Mouse (Mus musculus) C2C12 (cell line): ENCODE data around the gene Shf. TPM values are rescaled to one million over a fixed set of nuclear protein-coding genes. Genes with fewer than 3 reads are reported as not detected.
"Not testable (repeated sequence)": the region's sequence is repeated elsewhere in the genome, so short reads cannot be mapped to it uniquely, and the experiment has no call there.

Experiments used
- H3K27me3 ChIP-seq: one replicate; pipeline ENCODE4 v1.6.1; 2011; ENCODE audit not compliant: control insufficient read depth, insufficient read depth, insufficient read length
- H3K36me3 ChIP-seq: one replicate; pipeline ENCODE4 v1.6.1; 2011; ENCODE audit not compliant: control insufficient read depth, insufficient read depth
- H3K4me3 ChIP-seq: one replicate; pipeline ENCODE4 v1.5.1; 2011; ENCODE audit warnings: mild to moderate bottlenecking, control low read depth; ENCODE audit not compliant: poor library complexity, insufficient read depth, severe bottlenecking
- H3K79me2 ChIP-seq: one replicate; pipeline ENCODE4 v1.6.1; 2011; ENCODE audit not compliant: control insufficient read depth, insufficient read depth
- H3K79me3 ChIP-seq: one replicate; pipeline ENCODE4 v1.6.1; 2011; ENCODE audit warnings: low read depth, control low read depth
- H3ac ChIP-seq: one replicate; pipeline ENCODE3; 2011; ENCODE audit warnings: low read depth; ENCODE audit not compliant: control insufficient read depth, insufficient read length
- CEBPB ChIP-seq: IDR thresholded peaks from one replicate; pipeline ENCODE4 v1.6.1; 2011; ENCODE audit warnings: low read depth, mild to moderate bottlenecking, control low read depth, moderate library complexity
- CTCF ChIP-seq: IDR thresholded peaks from one replicate; pipeline ENCODE4 v1.5.1; 2011; ENCODE audit not compliant: control insufficient read depth, insufficient read depth, insufficient read length
- FOSL1 ChIP-seq: IDR thresholded peaks from one replicate; pipeline ENCODE4 v1.8.0; 2011; ENCODE audit warnings: mild to moderate bottlenecking, low read length; ENCODE audit not compliant: poor library complexity, insufficient read depth, severe bottlenecking
- MAX ChIP-seq: IDR thresholded peaks from one replicate; pipeline ENCODE4 v1.6.1; 2011; ENCODE audit warnings: mild to moderate bottlenecking, control low read depth
- MYOD1 ChIP-seq: IDR thresholded peaks from one replicate; pipeline ENCODE4 v1.6.1; 2011; ENCODE audit warnings: low read depth; ENCODE audit not compliant: control insufficient read depth, insufficient read length
- MYOG ChIP-seq: IDR thresholded peaks from one replicate; pipeline ENCODE4 v1.6.1; 2011; ENCODE audit not compliant: control insufficient read depth, insufficient read length; ENCODE audit errors: extremely low read depth
- USF1 ChIP-seq: IDR thresholded peaks from one replicate; pipeline ENCODE4 v1.6.1; 2011; ENCODE audit warnings: low read depth, mild to moderate bottlenecking, control low read depth, moderate library complexity
- long read RNA-seq, 2 experiments: library from polyadenylated mRNA; unstranded; transcript quantifications; one replicate each; pipeline ENCODE4 v2.0.0; 2019 to 2020
- polyA plus RNA-seq: library from polyadenylated mRNA; unstranded; fragments of >200 nt; fragmentation: generic; extraction: Trizol; gene quantifications from one replicate; pipeline ENCODE4 v1.2.1, GENCODE M21; 2012; ENCODE audit warnings: missing spikeins

The Shf gene
- 38.7 TPM for polyA plus RNA-seq
- long read RNA-seq, experiment 1, partial matches to known transcripts, result 3 of 4 reads
- long read RNA-seq, experiment 1, other reads (novel, unspliced or antisense), result 1 of 4 reads
- long read RNA-seq, experiment 2, partial matches to known transcripts, result 0 of 1 reads
- long read RNA-seq, experiment 2, other reads (novel, unspliced or antisense), result 1 of 1 reads

DNA sequence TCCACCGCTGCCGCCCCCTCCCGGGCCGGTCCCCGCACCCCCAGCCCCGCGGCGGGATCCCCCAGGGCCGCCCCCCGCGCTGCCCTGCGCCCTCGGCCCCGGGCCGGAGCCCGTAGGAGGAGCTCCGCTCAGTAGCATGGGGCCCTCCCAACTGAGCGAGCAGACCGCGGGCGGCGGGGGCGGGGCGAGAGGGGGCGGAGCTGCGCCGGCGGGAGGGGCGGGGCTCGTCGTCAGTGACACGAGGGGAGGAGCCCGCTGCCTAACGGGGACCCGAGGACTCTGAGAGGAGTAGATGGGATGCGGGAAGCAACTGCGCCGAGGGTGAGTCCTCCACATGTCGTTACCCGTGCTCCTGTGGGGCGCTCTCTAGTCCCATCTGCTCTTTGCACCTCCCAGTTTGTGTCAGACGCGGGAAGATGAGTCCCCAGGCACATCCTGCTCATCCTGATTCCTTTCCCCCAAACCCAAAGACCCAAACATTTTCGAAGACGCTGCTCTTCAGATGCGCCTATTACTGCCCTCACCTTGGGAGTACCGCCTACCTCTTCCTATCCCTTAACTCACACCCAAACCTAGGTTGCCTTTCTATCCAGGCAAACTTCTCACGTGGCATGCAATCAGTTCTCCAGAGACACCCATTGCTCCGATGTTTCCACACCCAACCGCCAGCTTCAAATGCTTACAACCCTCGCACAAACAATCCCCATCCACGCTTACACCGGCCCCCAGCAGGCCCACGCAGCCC, at the start of gene Shf:
TSS of gene Shf (minus strand) at position 168 of the 745 bp plus-strand sequence.
- H3K79me2 ChIP-seq, result peaks cover 45% of the 10 kb centered on the region
- peaks cover 11% of the 10 kb centered on the region for H3K36me3 ChIP-seq
- TF ChIP-seq MYOG, result no peak
- peak; percentile 48 for TF ChIP-seq MAX
- H3K27me3 ChIP-seq, result no peaks in the 10 kb centered on the region
- peak within 1 kb of the TSS; percentile 74 for H3K4me3 ChIP-seq
- peaks cover 29% of the 10 kb centered on the region for H3K79me3 ChIP-seq
- peak within 1 kb of the TSS; percentile 92 for H3ac ChIP-seq

DNA sequence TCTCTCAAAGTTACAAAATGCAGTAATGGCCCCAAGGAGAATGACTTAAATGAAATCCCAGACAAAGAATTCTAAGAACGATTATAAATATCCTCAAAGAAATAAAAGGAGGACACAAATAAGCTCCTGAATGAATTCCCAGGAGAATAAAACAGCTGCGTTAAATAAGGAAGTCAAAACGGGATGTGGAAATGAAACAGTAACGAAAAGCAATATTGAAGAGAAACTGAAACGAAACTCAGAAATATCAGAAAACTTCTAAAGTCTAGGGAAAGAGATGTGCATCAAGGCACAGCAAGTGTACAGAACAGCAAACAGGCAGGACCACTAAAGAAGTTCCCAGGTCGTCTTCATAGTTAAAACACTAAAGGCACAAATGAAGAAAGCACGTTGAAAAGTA, 40.0 kb upstream of the Shf start:
- Histone ChIP-seq H3K36me3 (no peaks in the 10 kb centered on the region), H3K27me3 (no peaks in the 10 kb centered on the region), H3K4me3 (no peak overlapping the region), H3K79me3 (no peaks in the 10 kb centered on the region), H3ac (no peak overlapping the region), H3K79me2 (no peaks in the 10 kb centered on the region)
- TF ChIP-seq MAX, result no peak
- TF ChIP-seq CEBPB, result no peak
- no peak for TF ChIP-seq MYOD1
- TF ChIP-seq USF1, result no peak
- TF ChIP-seq CTCF, result no peak
- TF ChIP-seq FOSL1, result no peak
- TF ChIP-seq MYOG, result no peak

DNA sequence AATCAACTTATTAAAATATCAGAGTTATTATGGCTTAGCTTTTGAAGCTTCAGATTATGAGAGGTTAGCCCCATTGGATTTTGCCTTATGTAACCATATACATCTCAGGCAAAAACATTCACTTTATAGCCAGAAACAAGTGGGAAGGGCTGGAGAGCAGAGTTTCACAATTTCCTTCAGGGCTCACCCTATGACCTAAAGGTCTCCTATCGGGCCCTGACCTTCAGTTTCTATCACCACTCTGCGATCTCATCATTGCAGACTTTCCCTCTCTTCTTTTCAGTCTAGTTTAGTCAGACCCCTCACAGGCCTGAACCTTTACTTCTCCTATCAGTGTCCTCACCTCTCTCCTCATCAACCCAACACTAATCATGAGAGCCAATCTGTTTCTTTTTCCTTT, 38.6 kb upstream of the Shf start:
- TF ChIP-seq CTCF (no peak), USF1 (no peak), MYOD1 (no peak), CEBPB (no peak)
- Histone ChIP-seq H3K4me3 (no peak overlapping the region), H3K27me3 (no peaks in the 10 kb centered on the region), H3K36me3 (no peaks in the 10 kb centered on the region), H3ac (no peak overlapping the region), H3K79me2 (no peaks in the 10 kb centered on the region), H3K79me3 (no peaks in the 10 kb centered on the region)

DNA sequence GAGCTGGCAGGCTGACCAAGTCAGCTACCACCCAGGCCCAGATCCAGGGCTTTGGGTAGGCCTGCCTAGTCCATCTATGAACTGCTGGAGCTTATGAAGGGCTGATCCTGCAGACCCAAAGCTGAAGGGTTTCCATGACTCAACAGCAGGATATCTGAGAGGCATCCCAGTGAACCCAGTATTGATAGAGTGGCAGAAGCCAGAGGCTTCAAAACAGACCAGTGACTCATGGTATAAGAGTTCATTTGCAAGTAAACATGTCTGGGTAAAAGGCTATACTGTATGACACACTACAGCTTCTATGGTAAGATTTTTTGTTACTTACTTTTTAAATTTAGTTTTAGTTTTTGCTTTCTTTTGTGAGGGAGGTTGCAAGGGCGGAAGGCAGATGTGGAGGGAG, 27.2 kb upstream of the Shf start:
- Histone ChIP-seq H3K36me3 (no peaks in the 10 kb centered on the region), H3ac (no peak overlapping the region), H3K79me2 (no peaks in the 10 kb centered on the region), H3K27me3 (no peaks in the 10 kb centered on the region), H3K79me3 (no peaks in the 10 kb centered on the region), H3K4me3 (no peak overlapping the region)
- TF ChIP-seq MAX (no peak), CTCF (no peak)

GRCm38 (mm10) chr2:122387135-122387534, 18.2 kb upstream of the Shf start:
- not testable (repeated sequence) for H3K36me3 ChIP-seq, H3ac ChIP-seq, H3K4me3 ChIP-seq, H3K27me3 ChIP-seq, H3K79me3 ChIP-seq, H3K79me2 ChIP-seq

DNA sequence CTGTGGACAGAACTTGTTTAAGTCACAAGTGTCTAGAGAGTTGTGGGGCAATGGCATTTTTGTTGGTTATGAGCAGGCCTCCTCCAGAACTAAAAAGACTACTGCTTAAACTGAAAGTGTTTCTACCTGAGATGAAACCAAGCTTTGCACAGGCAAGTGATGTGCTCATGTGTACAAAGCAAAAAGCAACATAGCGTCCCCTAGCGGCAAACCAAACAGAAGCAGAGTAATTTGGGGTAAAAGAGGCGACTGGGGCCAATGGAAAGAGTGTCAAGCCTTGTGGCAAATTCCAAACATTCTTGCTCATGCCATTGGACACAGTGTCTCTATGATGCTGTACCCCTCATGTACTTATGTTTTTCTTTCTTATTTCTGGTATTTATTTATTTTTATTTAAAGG, 16.1 kb upstream of the Shf start:
- TF ChIP-seq USF1, result no peak
- Histone ChIP-seq H3K27me3 (no peaks in the 10 kb centered on the region), H3ac (no peak overlapping the region), H3K36me3 (no peaks in the 10 kb centered on the region), H3K79me3 (no peaks in the 10 kb centered on the region), H3K4me3 (no peak overlapping the region), H3K79me2 (no peaks in the 10 kb centered on the region)

GRCm38 (mm10) chr2:122382121-122382520, 13.2 kb upstream of the Shf start:
- no peak overlapping the region for H3K4me3 ChIP-seq
- no peaks in the 10 kb centered on the region for H3K27me3 ChIP-seq
- H3K79me2 ChIP-seq, result no peaks in the 10 kb centered on the region
- H3K36me3 ChIP-seq, result no peaks in the 10 kb centered on the region
- TF ChIP-seq MAX, result no peak
- TF ChIP-seq CEBPB, result no peak
- no peak for TF ChIP-seq CTCF
- no peak for TF ChIP-seq MYOD1
- TF ChIP-seq USF1, result no peak
- no peak for TF ChIP-seq MYOG
- TF ChIP-seq FOSL1, result no peak
- no peak overlapping the region for H3ac ChIP-seq
- no peaks in the 10 kb centered on the region for H3K79me3 ChIP-seq
